Mouse (Mus musculus) embryo, embryonic 10.5 days (tissue): Measurements from ENCODE around the gene Klf3.

ENCODE experiments used
- DNase-seq: peaks from one replicate; pipeline ENCODE4 v3.0.0-alpha.2; 2015; ENCODE audit warnings: low spot score

The Klf3 gene

GRCm38 (mm10) chr5:64802795-64803719, at the start of gene Klf3:
Gene Klf3, plus strand, starts transcription at chr5:64803388.
- peak; percentile 92 for DNase-seq

GRCm38 (mm10) chr5:64762295-64762694, 40.9 kb upstream of the Klf3 start:
- DNase-seq, result no peak

DNA sequence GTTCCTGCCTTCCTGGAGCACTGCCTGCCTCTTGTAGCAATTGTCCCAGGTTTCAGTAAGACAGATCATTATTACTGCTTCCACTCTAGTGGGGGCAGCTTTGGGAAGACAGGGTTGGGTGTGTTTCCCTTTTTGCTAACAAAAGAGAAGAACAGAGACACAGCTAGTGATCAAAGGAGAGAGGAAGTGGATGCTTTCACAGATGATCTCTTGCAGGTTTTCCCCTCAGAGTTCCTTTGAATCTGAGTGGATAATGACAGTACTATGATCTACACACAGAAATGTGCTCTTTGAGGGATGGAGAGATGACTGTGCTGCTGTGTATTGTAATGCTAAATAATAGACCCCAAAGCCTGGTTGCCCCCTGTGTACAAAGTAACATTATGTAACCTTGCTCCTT, 38.7 kb upstream of the Klf3 start:
- DNase-seq, result no peak

- DNase-seq, result no peak
These were observed 37.4 kb upstream of the Klf3 start for GRCm38 (mm10) chr5:64765765-64766164.

- DNase-seq, result no peak
These were observed 36.6 kb upstream of the Klf3 start for GRCm38 (mm10) chr5:64766626-64767025.

- no peak for DNase-seq
These were observed 31.6 kb upstream of the Klf3 start for GRCm38 (mm10) chr5:64771619-64772018.

GRCm38 (mm10) chr5:64778211-64778610, 25.0 kb upstream of the Klf3 start:
- DNase-seq, result no peak

DNA sequence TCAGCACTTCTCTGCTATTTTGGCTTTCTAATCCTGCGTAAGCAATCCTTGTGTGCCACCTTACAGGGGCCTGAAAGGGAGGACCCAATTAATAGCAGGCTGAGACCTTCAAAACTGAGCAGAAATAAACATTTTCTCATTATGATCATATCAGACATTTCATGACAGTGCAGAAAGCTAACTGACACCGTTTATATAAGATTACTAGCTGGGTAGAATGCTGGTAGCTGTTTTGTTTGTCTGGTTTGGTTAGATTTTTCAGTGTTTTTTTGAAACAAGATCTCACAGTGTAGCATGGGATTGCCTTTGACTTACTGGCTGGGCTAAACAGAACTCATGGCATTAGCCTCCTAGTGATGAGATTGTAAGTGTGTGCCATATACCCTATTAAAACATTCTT, 23.9 kb upstream of the Klf3 start:
- no peak for DNase-seq

DNA sequence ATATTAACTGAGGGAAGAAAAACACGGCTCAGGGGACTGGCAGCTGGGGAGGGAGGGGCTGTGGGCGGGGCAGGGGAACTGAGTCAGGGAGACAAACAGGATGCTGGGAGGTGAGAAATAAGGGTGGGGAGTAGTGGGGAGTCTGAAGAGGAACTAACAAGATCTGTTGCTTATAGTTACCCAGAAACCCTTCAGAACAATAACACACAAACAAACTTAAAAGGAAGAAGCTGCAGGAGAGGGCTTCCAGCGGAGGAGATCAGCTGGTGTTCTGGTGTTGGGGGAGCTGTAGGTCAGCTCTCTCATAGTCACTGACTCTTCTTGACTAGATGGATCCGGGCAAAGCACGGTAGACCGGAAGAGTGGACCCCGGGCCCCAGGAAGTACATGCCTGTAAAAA, 22.4 kb upstream of the Klf3 start:
- no peak for DNase-seq

GRCm38 (mm10) chr5:64788175-64788574, 15.0 kb upstream of the Klf3 start:
- no peak for DNase-seq

DNA sequence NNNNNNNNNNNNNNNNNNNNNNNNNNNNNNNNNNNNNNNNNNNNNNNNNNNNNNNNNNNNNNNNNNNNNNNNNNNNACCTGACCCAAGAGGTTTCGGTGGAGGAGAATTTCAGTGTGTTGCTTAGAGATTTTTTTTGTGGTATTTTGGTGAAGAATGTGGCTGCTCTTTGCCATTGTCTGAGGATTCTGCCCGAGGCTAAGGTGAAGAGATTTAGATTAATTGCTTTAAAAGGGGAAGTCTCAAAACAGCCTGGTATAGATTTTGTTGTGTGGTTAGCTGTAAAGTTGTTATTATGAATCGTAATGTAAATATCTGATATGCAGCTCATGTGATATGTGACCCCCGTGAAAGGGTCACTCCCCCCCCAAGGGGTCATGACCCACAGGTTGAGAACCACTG, 5.0 kb upstream of the Klf3 start:
- no peak for DNase-seq

DNA sequence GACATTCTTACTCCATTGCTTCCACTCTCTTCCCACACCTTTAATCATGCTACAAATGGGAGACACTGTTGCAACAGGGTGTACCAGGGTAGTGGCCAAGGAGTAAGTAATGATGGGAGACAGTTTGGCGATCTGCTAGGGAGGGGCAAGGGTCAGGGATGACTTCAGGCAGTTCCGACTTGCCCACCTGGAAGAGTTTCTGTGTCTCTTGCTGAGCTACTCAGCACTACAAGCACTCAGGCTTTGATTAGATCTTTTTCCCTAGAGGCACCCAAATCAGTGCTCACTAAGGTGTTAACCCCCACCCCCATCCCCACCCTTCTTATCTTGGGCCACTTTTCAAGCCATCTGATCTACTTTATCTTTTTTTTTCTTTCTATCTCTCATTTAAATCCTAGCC, 1.6 kb upstream of the Klf3 start:
- DNase-seq, result no peak

DNA sequence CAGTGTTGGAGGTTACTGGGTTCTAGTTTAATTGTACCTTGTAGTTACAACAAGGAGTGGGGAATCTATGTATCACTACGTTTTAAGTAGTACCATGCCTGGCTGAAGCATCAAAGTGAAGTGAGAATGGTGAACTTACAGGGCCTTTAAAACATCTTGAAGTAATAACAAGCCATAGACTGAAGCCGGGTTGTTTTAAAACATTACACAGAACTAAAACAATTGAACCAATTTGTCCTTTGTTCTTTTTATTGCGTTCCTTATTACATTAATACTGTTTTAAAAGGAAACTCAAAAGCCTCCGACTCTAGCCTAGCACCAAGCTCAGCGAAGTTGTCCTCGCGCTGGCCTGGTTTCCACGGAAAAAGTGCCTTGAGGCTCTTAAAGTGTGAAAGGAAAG, 1.0 kb upstream of the Klf3 start:
- DNase-seq, result no peak

- DNase-seq, result peak; percentile 80
These were observed 703 bp downstream of the Klf3 start for GRCm38 (mm10) chr5:64803720-64804462.

- peak; percentile 77 for DNase-seq
These were observed 2.1 kb downstream of the Klf3 start for GRCm38 (mm10) chr5:64805131-64805872.

DNA sequence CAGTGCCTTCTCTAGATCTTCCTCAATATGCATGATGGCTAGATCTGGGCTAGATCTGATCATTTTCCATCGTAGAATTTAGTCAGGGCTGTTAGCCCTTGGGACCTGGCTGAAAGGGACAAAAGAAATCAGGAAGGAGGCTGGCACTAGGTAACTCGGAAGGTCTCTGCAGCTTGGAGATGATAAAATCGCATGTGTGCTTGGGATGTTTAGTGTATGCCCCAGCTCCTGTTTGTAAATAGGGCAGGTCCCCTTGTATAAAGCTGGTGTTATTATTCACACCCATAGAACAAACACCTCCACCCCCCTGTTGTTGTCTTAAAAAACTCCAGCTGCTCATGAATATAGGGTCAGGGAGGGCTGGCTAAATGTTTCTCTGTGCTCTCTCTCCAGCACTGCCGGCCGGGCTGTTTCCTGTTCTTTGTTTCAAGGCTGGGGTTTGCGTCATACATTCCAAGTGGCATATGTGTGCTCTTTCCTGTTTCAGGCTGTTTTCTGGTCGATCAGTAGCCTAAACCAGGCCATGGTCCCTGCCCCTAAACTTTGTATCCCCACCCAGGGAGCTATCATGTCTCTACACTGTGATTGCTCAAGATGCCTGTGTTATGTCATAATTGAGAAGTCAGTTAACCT, 2.8 kb downstream of the Klf3 start:
- peak; percentile 92 for DNase-seq

DNA sequence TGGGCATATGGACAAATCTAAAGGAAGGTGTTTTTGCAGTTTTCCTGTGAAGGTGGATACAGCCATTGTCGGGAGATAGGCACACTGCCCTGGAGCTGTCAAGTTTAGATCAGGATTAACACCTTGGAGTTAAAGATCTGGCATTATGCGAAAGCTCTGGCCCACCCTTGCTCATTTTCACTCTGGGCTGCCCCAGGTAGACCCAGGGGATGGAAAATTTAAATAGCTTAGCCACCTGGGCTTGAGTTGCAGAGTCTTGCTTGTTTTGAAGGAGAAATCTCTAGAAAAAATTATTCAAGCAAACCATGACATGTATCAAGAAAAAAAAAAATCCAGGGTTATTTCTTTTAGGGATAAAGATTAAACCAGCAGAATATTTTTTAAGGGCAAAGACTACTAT, 3.4 kb downstream of the Klf3 start:
- no peak for DNase-seq

DNA sequence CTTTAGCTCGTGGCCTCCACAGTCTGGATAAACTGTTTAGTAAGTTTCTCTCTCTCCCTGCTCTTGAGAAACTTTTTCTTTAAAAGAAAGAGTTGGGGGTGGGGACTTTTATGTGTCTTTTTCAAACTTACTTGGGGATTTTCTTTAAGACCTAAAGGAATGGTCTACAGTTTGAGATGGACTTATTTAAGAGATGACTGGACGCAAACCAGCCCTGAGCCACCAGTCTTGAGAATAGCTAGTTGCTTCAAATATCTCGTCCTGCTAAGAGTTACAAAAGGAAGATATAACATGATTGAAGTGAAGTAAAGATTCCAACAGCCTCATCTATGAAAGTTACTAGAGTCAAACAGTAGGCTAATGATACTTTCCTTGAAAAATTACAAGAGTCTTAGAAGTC, 4.0 kb downstream of the Klf3 start:
- peak; percentile 18 for DNase-seq

- no peak for DNase-seq
These were observed 4.4 kb downstream of the Klf3 start for GRCm38 (mm10) chr5:64807603-64808002.

DNA sequence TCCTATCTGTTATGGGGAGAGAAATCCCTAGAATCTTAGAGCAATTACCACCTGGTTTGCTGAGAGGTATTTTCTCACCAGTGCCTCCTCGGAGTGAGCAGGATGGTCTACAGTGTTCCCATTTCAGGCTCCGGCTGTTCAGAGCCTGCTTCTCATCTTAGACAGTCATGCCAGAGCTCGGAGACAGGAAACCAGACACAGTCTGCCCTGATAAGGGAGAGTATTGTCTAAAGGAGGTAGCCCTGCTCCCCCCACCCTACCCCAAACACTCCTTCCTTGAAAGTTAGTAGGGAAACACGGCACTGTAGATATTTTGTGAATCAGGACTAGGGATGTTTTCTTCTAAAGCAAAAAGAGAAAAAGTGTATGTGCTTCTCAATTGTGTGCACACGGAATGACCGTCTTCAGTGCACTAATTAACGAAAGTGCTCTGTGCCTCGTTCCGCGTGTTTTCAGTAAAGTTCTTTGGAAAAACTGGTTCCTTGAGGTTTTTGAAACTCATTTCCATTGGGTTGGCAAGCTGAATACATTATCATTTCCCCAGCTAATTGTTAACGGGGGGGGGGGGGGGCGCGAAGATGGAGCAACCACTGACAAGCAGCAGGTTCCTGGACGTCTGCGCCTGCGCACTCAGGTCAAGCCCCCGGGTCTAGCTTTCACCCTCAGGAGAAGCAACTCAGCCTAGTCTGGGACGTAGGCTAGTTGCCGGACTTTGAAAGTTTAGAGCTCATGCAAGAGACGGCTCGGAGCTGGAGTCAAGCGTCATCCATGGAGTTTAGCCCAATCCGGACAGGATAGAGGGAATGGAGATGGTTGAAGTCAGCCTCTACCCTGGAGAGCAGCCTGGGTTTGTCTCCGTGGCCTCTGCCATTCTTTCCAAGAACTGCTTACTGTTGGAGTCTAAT, 5.2 kb downstream of the Klf3 start:
- peak; percentile 60 for DNase-seq

DNA sequence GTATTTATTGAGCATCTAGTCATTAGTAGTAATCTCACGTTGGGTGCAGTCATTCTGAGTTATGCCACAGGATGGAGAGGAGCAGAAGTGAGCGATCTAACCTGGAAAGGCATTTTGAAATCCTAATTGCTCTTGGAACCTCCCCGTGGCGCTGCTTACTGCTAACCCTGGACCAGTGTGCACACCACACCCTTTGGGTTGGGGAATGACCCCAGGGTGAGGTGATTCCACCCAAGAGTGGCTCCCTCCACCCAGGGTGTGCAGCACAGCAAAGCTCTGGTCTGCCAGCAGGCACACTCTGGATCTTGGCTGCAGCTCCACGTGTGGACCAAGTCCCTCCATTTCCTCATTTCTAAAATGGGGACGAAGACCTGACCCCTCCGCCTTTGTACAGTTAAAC, 6.1 kb downstream of the Klf3 start:
- no peak for DNase-seq
